Mouse (Mus musculus): ENCODE measurements around the gene Amd1.

Gene Amd1

DNA sequence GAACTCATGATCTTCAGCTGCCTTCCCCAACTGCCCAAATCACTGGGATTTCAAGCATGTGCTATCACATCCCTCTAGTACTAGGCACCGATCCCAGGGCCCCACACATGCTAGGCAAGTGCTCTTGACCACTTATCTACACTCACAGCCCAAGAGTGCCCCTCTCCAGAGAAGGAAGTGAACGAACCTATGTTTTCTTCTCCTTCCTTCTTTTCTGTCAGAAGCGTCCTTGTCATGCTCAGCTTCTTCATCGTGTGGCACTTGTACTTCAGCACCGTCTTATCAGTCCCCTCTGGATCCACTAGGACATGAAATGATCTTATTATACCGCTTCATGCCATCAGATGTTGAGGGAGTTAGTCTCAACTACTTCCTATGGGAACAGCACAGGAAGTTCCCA lies 51.0 kb downstream of the Amd1 start:
- no peak for DNase-seq (ENCODE audit: low spot score)

DNA sequence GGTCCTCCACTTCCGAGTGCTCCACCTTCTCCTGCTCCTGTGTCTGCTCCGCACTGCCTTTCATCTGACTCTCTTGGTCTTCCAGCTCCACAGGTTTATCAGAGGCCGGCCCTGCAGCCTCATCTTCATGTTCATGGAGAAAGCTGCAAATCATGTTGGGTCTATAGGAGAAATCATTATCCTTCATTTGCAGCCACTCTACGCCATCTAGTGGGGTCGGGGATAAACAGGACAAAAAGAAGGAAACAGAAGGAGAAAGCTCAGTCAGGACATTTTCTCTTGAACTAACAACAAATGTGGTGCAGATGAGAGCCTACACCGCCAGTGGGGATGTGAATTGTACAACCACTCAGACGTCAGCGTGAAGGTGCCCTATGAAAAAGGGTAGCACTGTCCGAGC lies 52.4 kb downstream of the Amd1 start:
- DNase-seq (ENCODE audit: low spot score), result no peak

DNA sequence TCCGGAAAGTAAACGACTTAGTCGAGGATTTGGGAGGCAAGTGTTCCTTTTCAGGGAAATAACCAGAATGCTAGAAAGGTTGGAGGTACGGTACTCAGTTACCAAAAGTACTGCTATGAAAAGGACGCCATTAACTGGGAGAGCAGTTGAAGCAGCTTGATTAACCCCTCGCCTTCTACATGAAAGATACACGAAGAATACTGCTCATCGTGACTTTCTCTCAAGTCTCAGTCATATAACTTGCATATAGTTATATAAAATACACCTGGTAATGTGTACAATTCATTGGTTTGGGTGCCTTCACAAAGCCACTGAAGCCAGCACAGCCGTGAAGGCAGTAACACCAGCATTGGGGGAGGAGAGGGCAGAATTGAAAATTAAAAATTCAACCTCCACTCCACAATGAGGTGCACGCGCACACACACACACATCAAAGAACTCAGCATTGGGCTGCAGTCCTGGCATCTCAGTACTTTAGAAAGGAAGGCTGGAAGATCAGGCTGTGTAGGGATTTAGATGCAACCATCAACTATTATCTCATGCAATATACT lies 54.7 kb downstream of the Amd1 start:
- no peak for DNase-seq (ENCODE audit: low spot score)

DNA sequence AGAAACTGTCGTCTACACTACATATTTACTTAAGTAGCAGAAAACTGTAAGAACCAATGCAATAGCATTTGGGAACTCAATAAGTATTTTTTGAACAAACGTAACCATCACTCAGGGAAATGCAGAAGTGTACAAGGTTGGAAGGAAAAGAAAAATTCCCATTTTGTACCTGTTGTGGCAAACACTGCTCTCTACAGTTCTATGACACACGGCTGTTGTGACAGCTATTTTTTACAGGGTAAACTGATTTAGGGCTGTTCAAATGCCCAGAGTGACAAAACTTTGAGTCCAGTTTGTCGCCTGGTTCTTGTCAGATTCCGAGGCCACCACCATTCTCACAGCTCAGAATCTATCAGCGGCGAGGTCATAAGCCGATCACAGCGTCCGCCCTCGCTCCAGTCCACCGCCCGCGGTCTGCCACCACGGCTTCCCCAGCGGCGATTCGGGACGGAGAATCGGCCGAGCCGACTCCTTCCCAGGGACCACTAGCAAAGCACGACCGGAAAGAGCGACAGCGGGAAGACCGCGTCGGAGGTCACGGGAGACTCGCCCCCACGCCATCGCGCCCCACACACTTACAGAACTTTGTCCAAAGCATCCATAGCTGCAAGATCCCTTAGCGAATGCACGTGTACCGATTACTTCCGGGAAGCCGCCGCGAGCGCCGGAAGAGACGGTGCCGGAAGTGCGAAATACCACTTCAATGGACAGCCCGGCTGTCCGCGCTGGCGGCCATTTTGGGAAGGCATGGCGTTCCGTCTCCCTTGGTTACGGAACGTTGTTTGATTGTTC lies 55.4 kb downstream of the Amd1 start, which contains the start of gene Rpf2:
Rpf2 (minus strand) TSS at position 663 of the 792 bp plus-strand sequence.
- DNase-seq (ENCODE audit: low spot score), result peak; percentile 66

DNA sequence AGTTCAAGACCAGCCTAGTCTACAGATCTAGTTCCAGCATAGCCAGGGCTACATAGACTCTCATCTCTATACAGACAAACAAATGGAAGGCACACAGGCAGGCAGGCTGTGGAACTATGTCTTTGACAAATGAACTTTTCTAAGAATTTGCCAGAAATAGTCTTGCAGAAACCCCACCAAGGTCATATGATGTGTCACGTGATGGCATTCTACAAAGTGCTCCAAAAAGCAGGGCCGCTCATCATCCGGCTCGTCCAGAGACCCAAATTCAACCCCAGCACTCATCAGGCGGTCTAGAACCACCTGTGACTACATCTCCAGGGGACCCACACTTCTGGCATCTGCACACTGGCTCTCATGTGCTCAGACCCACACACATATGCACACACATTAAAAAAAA lies 64.2 kb downstream of the Amd1 start:
- DNase-seq (ENCODE audit: low spot score), result no peak

Measured in ovary, postnatal 14 days (tissue).